Mouse (Mus musculus) liver, adult 10 weeks (tissue): ENCODE measurements around the gene Ms4a13. TPM values are rescaled to one million over a fixed set of nuclear protein-coding genes. Genes with fewer than 3 reads are reported as not detected.

Experiments
- polyA plus RNA-seq: library from polyadenylated mRNA; stranded (reverse); fragments of 350-450 nt; fragmentation: Illumina TruSeq; extraction: RNeasy Lipid Tissue Mini Kit (QIAGEN cat#74804); gene quantifications from one replicate; pipeline ENCODE4 v1.2.3, GENCODE M21; 2014; ENCODE audit warnings: low read depth, low replicate concordance

Gene Ms4a13
- polyA plus RNA-seq, result not detected

DNA sequence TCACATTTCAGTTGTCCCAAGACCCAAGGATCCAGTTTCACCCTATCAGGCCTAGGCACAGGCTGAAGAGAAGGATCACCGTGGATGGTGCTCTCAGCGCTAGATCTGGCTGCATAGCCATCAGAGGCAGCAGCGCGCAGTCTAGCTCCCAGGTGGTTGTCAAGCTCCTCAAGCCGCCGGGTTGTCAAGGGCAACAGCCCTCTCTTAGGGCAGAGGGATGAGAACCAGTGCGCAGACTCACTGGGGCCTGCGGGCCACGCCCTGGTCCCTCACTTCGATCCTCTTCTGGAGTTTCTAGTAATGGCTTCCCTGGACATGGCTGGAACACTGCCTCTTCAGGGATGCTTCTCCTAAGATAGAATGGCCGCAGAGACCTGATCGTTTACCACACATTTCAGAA lies at the start of gene Ms4a13:
TSS of gene Ms4a13 (minus strand) at position 192 of the 400 bp plus-strand sequence.

DNA sequence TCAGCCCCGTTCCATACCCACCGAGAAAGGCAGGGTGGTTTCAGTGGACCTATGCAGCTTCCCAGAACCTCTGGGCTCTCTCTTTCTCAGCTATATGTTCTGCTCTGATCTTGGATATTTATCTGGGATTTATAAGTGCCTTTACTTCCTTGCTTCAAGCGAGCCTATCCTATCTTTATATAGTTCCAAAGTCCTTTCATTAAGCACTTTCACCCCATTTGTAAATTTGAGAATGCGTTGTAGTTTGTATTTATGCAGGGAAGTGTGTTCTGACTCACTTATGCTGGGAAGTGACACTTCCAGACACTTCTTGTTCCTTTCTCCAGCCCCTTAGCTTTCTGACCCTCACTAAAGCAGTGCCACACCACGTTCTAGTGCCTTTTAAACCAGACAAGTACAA lies 35.8 kb upstream of the Ms4a13 start, which contains the start of gene Ms4a12:
TSS of gene Ms4a12 (minus strand) at position 101 of the 400 bp plus-strand sequence.

DNA sequence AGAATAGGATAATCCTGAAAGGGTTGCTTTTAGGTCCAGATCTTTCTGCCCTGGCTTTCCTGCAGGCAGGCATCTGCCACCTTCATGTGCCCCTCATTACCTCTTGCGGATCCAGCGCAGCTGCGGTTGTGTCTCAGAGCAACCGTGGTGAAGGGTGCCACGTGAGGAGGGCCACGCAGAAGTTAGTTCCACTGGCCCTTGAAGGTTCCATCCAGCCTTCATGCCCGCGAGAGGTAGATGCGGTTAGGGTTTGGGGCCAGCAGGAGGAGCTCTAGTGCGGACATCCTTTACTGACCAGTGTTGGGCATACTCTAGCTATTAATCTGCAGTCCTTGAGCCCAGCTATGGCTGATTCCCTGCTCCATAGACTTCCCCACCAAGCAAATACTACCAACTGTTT lies 31.4 kb downstream of the Ms4a13 start, which contains the start of gene 1700025F22Rik:
TSS of gene 1700025F22Rik (minus strand) at position 149 of the 400 bp plus-strand sequence.

DNA sequence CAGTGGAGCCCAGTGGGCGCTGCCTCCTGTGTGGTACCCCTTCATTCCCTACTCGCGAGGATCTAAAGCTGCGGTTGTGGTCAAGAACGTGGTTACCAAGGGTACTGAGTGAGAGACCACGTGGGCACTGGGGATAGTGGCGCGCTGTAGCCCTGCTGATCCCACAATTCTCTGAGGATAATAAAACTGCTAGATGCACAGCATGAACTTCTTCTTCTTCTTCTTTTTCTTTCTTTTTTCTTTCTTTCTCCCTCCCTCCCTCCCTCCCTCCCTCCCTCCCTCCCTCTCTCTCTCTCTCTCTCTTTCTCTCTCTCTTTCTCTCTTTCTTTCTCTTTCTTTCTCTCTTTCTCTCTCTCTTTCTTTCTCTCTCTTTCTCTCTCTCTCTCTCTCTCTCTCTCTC lies 65.8 kb downstream of the Ms4a13 start, which contains the start of gene 1700017D01Rik:
TSS of gene 1700017D01Rik (minus strand) at position 101 of the 400 bp plus-strand sequence.

Other genes with a start within 250 kb of the Ms4a13 start
- 1.4 TPM for gene Ccdc86, start 247.5 kb downstream of the Ms4a13 start, polyA plus RNA-seq
- not detected for gene Ms4a10, start 222.1 kb downstream of the Ms4a13 start, polyA plus RNA-seq
- gene Ms4a15, start 203.5 kb downstream of the Ms4a13 start, polyA plus RNA-seq, result not detected
- gene Ms4a18, start 178.7 kb downstream of the Ms4a13 start, polyA plus RNA-seq, result not detected
- 1.8 TPM for gene Ms4a8a, start 115.6 kb downstream of the Ms4a13 start, polyA plus RNA-seq
- gene 1700017D01Rik, start 65.9 kb downstream of the Ms4a13 start, polyA plus RNA-seq, result not detected
- not detected for gene 1700025F22Rik, start 31.4 kb downstream of the Ms4a13 start, polyA plus RNA-seq
- gene Ms4a12, start 35.7 kb upstream of the Ms4a13 start, polyA plus RNA-seq, result not detected
- 1.9 TPM for gene Ms4a1, start 69.5 kb upstream of the Ms4a13 start, polyA plus RNA-seq
- not detected for gene Ms4a5, start 87.1 kb upstream of the Ms4a13 start, polyA plus RNA-seq
- 0.16 TPM for gene Ms4a14, start 117.7 kb upstream of the Ms4a13 start, polyA plus RNA-seq
- gene Ms4a7, start 139.4 kb upstream of the Ms4a13 start, polyA plus RNA-seq, result 1.3 TPM
- gene Ms4a4a, start 178.8 kb upstream of the Ms4a13 start, polyA plus RNA-seq, result not detected
- gene Ms4a4c, start 208.0 kb upstream of the Ms4a13 start, polyA plus RNA-seq, result 1.3 TPM
- 5.0 TPM for gene Ms4a4b, start 246.8 kb upstream of the Ms4a13 start, polyA plus RNA-seq